ENCODE assay signal across 9 mouse cellular contexts in the genomic region with DNA sequence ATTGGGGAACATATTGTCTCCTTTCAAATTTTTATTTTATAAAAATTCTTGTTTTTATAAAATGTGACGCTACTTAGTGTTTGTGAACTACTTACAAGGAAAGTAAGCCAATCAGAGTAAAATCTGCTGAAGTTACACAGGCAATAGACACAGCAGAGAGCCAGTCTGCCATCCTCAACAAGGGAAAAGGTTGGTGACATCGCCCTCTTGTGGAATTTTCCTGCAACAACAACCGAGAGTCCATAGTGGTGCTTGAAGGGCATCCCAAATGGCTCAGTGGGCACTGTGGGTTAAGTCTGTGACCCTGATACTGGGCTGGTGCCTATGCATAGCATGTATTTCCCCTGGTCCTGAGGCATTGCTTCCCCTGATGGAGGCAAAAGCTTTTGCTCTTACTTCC. TPM values are rescaled to one million over a fixed set of nuclear protein-coding genes. Genes with fewer than 3 reads are reported as not detected.
DNase-seq lines count a peak whose midpoint lies in the region; ATAC-seq and TF ChIP-seq lines count a peak whose summit lies in the region.
"Had no signal": no experiment of that assay in that cellular context is flagged by ENCODE, and none has a peak within 500 bp of the region (broad histone marks: within the 10 kb centered on the region; RNA-seq: fewer than 3 reads in every experiment).

No protein-coding gene starts in this region.

- no peak for TF ChIP-seq POLR2A in cerebellum, adult 2 months (IDR thresholded peaks at IDR 0.05; ENCODE audit: borderline replicate concordance, insufficient read depth, low read length)
- TF ChIP-seq POLR2A in limb, embryonic 14.5 days (IDR thresholded peaks at IDR 0.05; ENCODE audit: borderline replicate concordance, extremely low read depth, insufficient read depth, insufficient read length): no peak

- TF ChIP-seq CTCF in cerebellum, adult 2 months (IDR thresholded peaks at IDR 0.05; ENCODE audit: borderline replicate concordance, insufficient read depth, low read depth, low read length): peak; percentile 83

- H3K27ac ChIP-seq in midbrain, embryonic 12.5 days (replicated peaks): no peak overlapping the region
- H3K27ac ChIP-seq in midbrain, embryonic 13.5 days: no peak overlapping the region
- H3K27ac ChIP-seq in cerebellum, adult 2 months (ENCODE audit: insufficient read depth, low read length): no peak overlapping the region
- H3K27ac ChIP-seq in limb, embryonic 14.5 days (replicated peaks; ENCODE audit: low read depth, low read length): no peak overlapping the region

- H3K4me2 ChIP-seq in midbrain, embryonic 12.5 days (replicated peaks): no peak overlapping the region
- H3K4me2 ChIP-seq in midbrain, embryonic 13.5 days (replicated peaks): no peak overlapping the region
- H3K4me2 ChIP-seq in limb, embryonic 14.5 days (replicated peaks; ENCODE audit: low read depth, low read length, severe bottlenecking): no peak overlapping the region

- no peak overlapping the region for H3K9ac ChIP-seq in midbrain, embryonic 12.5 days (replicated peaks)
- H3K9ac ChIP-seq in midbrain, embryonic 13.5 days (replicated peaks): no peak overlapping the region
- H3K9ac ChIP-seq in limb, embryonic 14.5 days (ENCODE audit: low read depth, low read length, severe bottlenecking): no peak overlapping the region

- peak; percentile 73 to 82 for DNase-seq in cerebellum, adult 2 months
- peak; percentile 61 to 83 for DNase-seq in frontal cortex, postnatal 10 days (ENCODE audit: low spot score in 2 of 2)
- DNase-seq in kidney, adult 8-10 months: peak; percentile 82 to 93
- DNase-seq in limb, embryonic 14.5 days (ENCODE audit: low spot score): peak; percentile 80
- peak; percentile 90 for DNase-seq in ovary, postnatal 14 days (ENCODE audit: low spot score)
- peak; percentile 71 to 85 for DNase-seq in thymus, postnatal 10 days (ENCODE audit: low spot score in 2 of 2)

- 0 out of 2 replicates have a peak, but pooled peaks have one; percentile 16 for ATAC-seq in midbrain, embryonic 12.5 days (ENCODE audit: low FRiP score, low read depth)
- ATAC-seq in midbrain, embryonic 13.5 days: no peak
- ATAC-seq in limb, embryonic 14.5 days (ENCODE audit: low FRiP score, low read depth): no peak

- H3K9me3 ChIP-seq in midbrain, embryonic 12.5 days: no peaks in the 10 kb centered on the region
- no peaks in the 10 kb centered on the region for H3K9me3 ChIP-seq in midbrain, embryonic 13.5 days
- no peaks in the 10 kb centered on the region for H3K9me3 ChIP-seq in limb, embryonic 14.5 days (ENCODE audit: control insufficient read depth, low read length)

- H3K4me3 ChIP-seq in midbrain, embryonic 12.5 days: no peak overlapping the region
- H3K4me3 ChIP-seq in midbrain, embryonic 13.5 days (replicated peaks): no peak overlapping the region
- no peak overlapping the region for H3K4me3 ChIP-seq in cerebellum, adult 2 months (replicated peaks; ENCODE audit: insufficient read depth, low read depth, low read length)
- H3K4me3 ChIP-seq in limb, embryonic 14.5 days (replicated peaks; ENCODE audit: low read length): no peak overlapping the region

- H3K27me3 ChIP-seq in midbrain, embryonic 12.5 days: no peaks in the 10 kb centered on the region
- H3K27me3 ChIP-seq in midbrain, embryonic 13.5 days: no peaks in the 10 kb centered on the region
- no peaks in the 10 kb centered on the region for H3K27me3 ChIP-seq in cerebellum, adult 2 months (ENCODE audit: control insufficient read depth, insufficient read depth, low read length)
- no peaks in the 10 kb centered on the region for H3K27me3 ChIP-seq in limb, embryonic 14.5 days (ENCODE audit: control insufficient read depth, insufficient read depth, low read length)

- no peaks in the 10 kb centered on the region for H3K36me3 ChIP-seq in midbrain, embryonic 12.5 days
- H3K36me3 ChIP-seq in midbrain, embryonic 13.5 days: no peaks in the 10 kb centered on the region
- no peaks in the 10 kb centered on the region for H3K36me3 ChIP-seq in limb, embryonic 14.5 days (ENCODE audit: control insufficient read depth, insufficient read depth, low read length)

- H3K4me1 ChIP-seq in midbrain, embryonic 12.5 days: peaks cover 7% of the 10 kb centered on the region; the same call in 1 of the 2 replicates
- peaks cover 10% of the 10 kb centered on the region for H3K4me1 ChIP-seq in midbrain, embryonic 13.5 days (replicated peaks)
- H3K4me1 ChIP-seq in cerebellum, adult 2 months (ENCODE audit: control insufficient read depth, insufficient read depth, low read length): no peaks in the 10 kb centered on the region
- H3K4me1 ChIP-seq in limb, embryonic 14.5 days (ENCODE audit: control insufficient read depth, insufficient read depth, low read length): peaks cover 3% of the 10 kb centered on the region

- WGBS in midbrain, embryonic 12.5 days: 3% methylated on average over 3 of the region's 3 CpGs
- WGBS in midbrain, embryonic 13.5 days: 3% methylated on average over 3 of the region's 3 CpGs
- whole genome bisulfite sequencing in cerebellum, adult 2 months: 2% methylated on average over 3 of the region's 3 CpGs
- 4% methylated on average over 3 of the region's 3 CpGs for WGBS in limb, embryonic 14.5 days

RNA-seq across cellular contexts. Expression of a gene that starts 3.3 kb away (rescaled TPM):
- polyA plus RNA-seq in midbrain, embryonic 12.5 days (2016; fragmentation: Nextera tagmentation; extraction: Ambion mirVana): 22.9 and 23.3 TPM in 2 replicates
- polyA plus RNA-seq in midbrain, embryonic 13.5 days (2015; fragmentation: Nextera tagmentation; extraction: Ambion mirVana): 23.4 and 24.6 TPM in 2 replicates
- 18.0 and 18.8 TPM in 2 replicates for polyA plus RNA-seq in cerebellum, adult 2 months (2012; rRNA removed)
- polyA plus RNA-seq in limb, embryonic 14.5 days (2012; rRNA removed): 26.3 and 28.8 TPM in 2 replicates
- polyA plus RNA-seq in limb, embryonic 14.5 days (2014; fragmentation: Nextera tagmentation; extraction: Ambion mirVana): 18.7 and 22.5 TPM in 2 replicates

RNA-seq across cellular contexts. Expression of a gene that starts 9.5 kb away (rescaled TPM):
- not detected in 2 replicates for polyA plus RNA-seq in midbrain, embryonic 12.5 days (2016; fragmentation: Nextera tagmentation; extraction: Ambion mirVana)
- not detected in 2 replicates for polyA plus RNA-seq in midbrain, embryonic 13.5 days (2015; fragmentation: Nextera tagmentation; extraction: Ambion mirVana)
- not detected in 2 replicates for polyA plus RNA-seq in cerebellum, adult 2 months (2012; rRNA removed)
- not detected in 2 replicates for polyA plus RNA-seq in limb, embryonic 14.5 days (2012; rRNA removed)
- not detected in 2 replicates for polyA plus RNA-seq in limb, embryonic 14.5 days (2014; fragmentation: Nextera tagmentation; extraction: Ambion mirVana)
- polyA plus RNA-seq: heart, embryonic 14.5 days had no signal

RNA-seq across cellular contexts. Expression of a gene that starts 28.5 kb away (rescaled TPM):
- polyA plus RNA-seq in midbrain, embryonic 12.5 days (2016; fragmentation: Nextera tagmentation; extraction: Ambion mirVana): 112 and 113 TPM in 2 replicates
- 138 and 140 TPM in 2 replicates for polyA plus RNA-seq in midbrain, embryonic 13.5 days (2015; fragmentation: Nextera tagmentation; extraction: Ambion mirVana)
- 25.0 and 25.2 TPM in 2 replicates for polyA plus RNA-seq in cerebellum, adult 2 months (2012; rRNA removed)
- 68.0 and 70.3 TPM in 2 replicates for polyA plus RNA-seq in limb, embryonic 14.5 days (2012; rRNA removed)
- 147 and 169 TPM in 2 replicates for polyA plus RNA-seq in limb, embryonic 14.5 days (2014; fragmentation: Nextera tagmentation; extraction: Ambion mirVana)

RNA-seq across cellular contexts. Expression of a gene that starts 33.9 kb away (rescaled TPM):
- polyA plus RNA-seq in midbrain, embryonic 12.5 days (2016; fragmentation: Nextera tagmentation; extraction: Ambion mirVana): 6.5 TPM in 2 replicates
- polyA plus RNA-seq in midbrain, embryonic 13.5 days (2015; fragmentation: Nextera tagmentation; extraction: Ambion mirVana): 6.2 TPM in 2 replicates
- polyA plus RNA-seq in cerebellum, adult 2 months (2012; rRNA removed): 6.3 and 7.4 TPM in 2 replicates
- polyA plus RNA-seq in limb, embryonic 14.5 days (2012; rRNA removed): 9.1 and 10.9 TPM in 2 replicates
- 9.6 and 9.9 TPM in 2 replicates for polyA plus RNA-seq in limb, embryonic 14.5 days (2014; fragmentation: Nextera tagmentation; extraction: Ambion mirVana)

RNA-seq across cellular contexts. Expression of a gene that starts 40.8 kb away (rescaled TPM):
- polyA plus RNA-seq in midbrain, embryonic 12.5 days (2016; fragmentation: Nextera tagmentation; extraction: Ambion mirVana): 0.37 and 0.45 TPM in 2 replicates
- 0.39 and 0.44 TPM in 2 replicates for polyA plus RNA-seq in midbrain, embryonic 13.5 days (2015; fragmentation: Nextera tagmentation; extraction: Ambion mirVana)
- polyA plus RNA-seq in cerebellum, adult 2 months (2012; rRNA removed): 0.11 and 0.14 TPM in 2 replicates
- 1.3 and 1.7 TPM in 2 replicates for polyA plus RNA-seq in limb, embryonic 14.5 days (2012; rRNA removed)
- 1.3 and 1.5 TPM in 2 replicates for polyA plus RNA-seq in limb, embryonic 14.5 days (2014; fragmentation: Nextera tagmentation; extraction: Ambion mirVana)
